Mouse (Mus musculus) embryonic facial prominence, embryonic 12.5 days (tissue): ENCODE results near the gene Terf2ip. TPM values are rescaled to one million over a fixed set of nuclear protein-coding genes. Genes with fewer than 3 reads are reported as not detected.

ENCODE experiments used
- ATAC-seq: fragments of 200-750 bp; cut with Nextera tagmentation; 2 replicates; pipeline ENCODE4 v1.8.0; 2017; ENCODE audit not compliant: insufficient number of reproducible peaks, insufficient read depth, low FRiP score, low TSS enrichment
- H3K27ac ChIP-seq: fragments of 300-500 bp; sonication (generic); 2 replicates; pipeline ENCODE4 v1.5.1; 2016; ENCODE audit warnings: mild to moderate bottlenecking
- H3K27me3 ChIP-seq: fragments of 300-500 bp; sonication (generic); 2 replicates; pipeline ENCODE4 v1.6.1; 2016; ENCODE audit warnings: mild to moderate bottlenecking, moderate library complexity
- H3K36me3 ChIP-seq: fragments of 300-500 bp; sonication (generic); 2 replicates; pipeline ENCODE4 v1.6.1; 2016; ENCODE audit warnings: mild to moderate bottlenecking
- H3K4me1 ChIP-seq: fragments of 300-500 bp; sonication (generic); 2 replicates; pipeline ENCODE4 v1.6.1; 2016
- H3K4me2 ChIP-seq: fragments of 300-500 bp; sonication (generic); replicated peaks from 2 replicates; pipeline ENCODE4 v1.6.1; 2016; ENCODE audit warnings: mild to moderate bottlenecking, moderate library complexity
- H3K4me3 ChIP-seq: fragments of 300-500 bp; sonication (generic); 2 replicates; pipeline ENCODE4 v1.5.1; 2016; ENCODE audit warnings: mild to moderate bottlenecking
- H3K9ac ChIP-seq: fragments of 300-500 bp; sonication (generic); 2 replicates; pipeline ENCODE4 v1.6.1; 2016; ENCODE audit warnings: mild to moderate bottlenecking, moderate library complexity
- H3K9me3 ChIP-seq: fragments of 300-500 bp; sonication (generic); 2 replicates; pipeline ENCODE4 v1.6.1; 2016; ENCODE audit warnings: mild to moderate bottlenecking, moderate library complexity
- WGBS: fragments of 180-500 bp; shearing (Covaris S2); methylation state at CpG from one replicate; pipeline ENCODE4 v1.1.7; 2016; 5-methylcytosine and 5-hydroxymethylcytosine counted together
- polyA plus RNA-seq: library from polyadenylated mRNA; unstranded; fragments of >200 nt; fragmentation: Nextera tagmentation; extraction: Ambion mirVana; gene quantifications from 2 replicates; pipeline ENCODE4 v1.2.1, GENCODE M21; 2016

Terf2ip gene
- polyA plus RNA-seq, 1 experiment from 2014 or later, result 32.3 TPM

- 87% methylated on average over 2 of the region's 2 CpGs for WGBS
- H3K36me3 ChIP-seq, result peaks cover 44% of the 10 kb centered on the region
- ATAC-seq, result no peak
Observed at GRCm38 (mm10) chr8:111976326-111976725, 34.9 kb upstream of the Terf2ip start.

GRCm38 (mm10) chr8:111978147-111978546 is 33.1 kb upstream of the Terf2ip start:
- Histone ChIP-seq H3K27ac (no peak overlapping the region), H3K9me3 (no peaks in the 10 kb centered on the region), H3K36me3 (peaks cover 54% of the 10 kb centered on the region), H3K4me3 (no peak overlapping the region), H3K27me3 (no peaks in the 10 kb centered on the region), H3K9ac (no peak overlapping the region), H3K4me2 (no peak overlapping the region), H3K4me1 (no peaks in the 10 kb centered on the region)
- no peak for ATAC-seq
- WGBS, result 74% methylated on average over 10 of the region's 10 CpGs

More at GRCm38 (mm10) chr8:111976326-111976725, 34.9 kb upstream of the Terf2ip start:
- no peak overlapping the region for H3K4me3 ChIP-seq
- no peak overlapping the region for H3K27ac ChIP-seq
- H3K4me2 ChIP-seq, result no peak overlapping the region
- H3K27me3 ChIP-seq, result no peaks in the 10 kb centered on the region
- H3K4me1 ChIP-seq, result no peaks in the 10 kb centered on the region
- no peak overlapping the region for H3K9ac ChIP-seq
- no peaks in the 10 kb centered on the region for H3K9me3 ChIP-seq

GRCm38 (mm10) chr8:111982116-111982515 is 29.1 kb upstream of the Terf2ip start:
- H3K36me3 ChIP-seq, result peaks cover 48% of the 10 kb centered on the region
- H3K4me2 ChIP-seq, result no peak overlapping the region
- no peak overlapping the region for H3K9ac ChIP-seq
- ATAC-seq, result no peak
- no peak overlapping the region for H3K4me3 ChIP-seq
- H3K27ac ChIP-seq, result no peak overlapping the region
- H3K9me3 ChIP-seq, result no peaks in the 10 kb centered on the region
- WGBS, result 75% methylated on average over 7 of the region's 7 CpGs
- H3K27me3 ChIP-seq, result no peaks in the 10 kb centered on the region
- no peaks in the 10 kb centered on the region for H3K4me1 ChIP-seq

GRCm38 (mm10) chr8:111984511-111984910 is 26.7 kb upstream of the Terf2ip start:
- Histone ChIP-seq H3K36me3 (peaks cover 54% of the 10 kb centered on the region), H3K4me3 (no peak overlapping the region), H3K4me1 (no peaks in the 10 kb centered on the region), H3K9ac (no peak overlapping the region), H3K4me2 (no peak overlapping the region), H3K9me3 (no peaks in the 10 kb centered on the region), H3K27me3 (no peaks in the 10 kb centered on the region), H3K27ac (no peak overlapping the region)
- no peak for ATAC-seq
- 88% methylated on average over 10 of the region's 10 CpGs for WGBS

- ATAC-seq, result no peak
- 12% methylated on average over 7 of the region's 7 CpGs for WGBS
- Histone ChIP-seq H3K9ac (no peak overlapping the region), H3K27ac (no peak overlapping the region), H3K9me3 (no peaks in the 10 kb centered on the region), H3K36me3 (peaks cover 50% of the 10 kb centered on the region), H3K4me2 (no peak overlapping the region), H3K27me3 (no peaks in the 10 kb centered on the region), H3K4me3 (no peak overlapping the region), H3K4me1 (0 out of 2 replicates have a peak, but pooled peaks cover 4% of the 10 kb centered on the region)
Observed at GRCm38 (mm10) chr8:111989911-111990310, 21.3 kb upstream of the Terf2ip start.

GRCm38 (mm10) chr8:111991278-111991677 is 19.9 kb upstream of the Terf2ip start:
- Histone ChIP-seq H3K4me2 (peak overlapping the region; percentile 52), H3K9ac (peak overlapping the region; percentile 80), H3K27ac (no peak overlapping the region), H3K4me1 (0 out of 2 replicates have a peak, but pooled peaks cover 4% of the 10 kb centered on the region), H3K27me3 (no peaks in the 10 kb centered on the region), H3K9me3 (no peaks in the 10 kb centered on the region), H3K36me3 (peaks cover 58% of the 10 kb centered on the region), H3K4me3 (peak overlapping the region; percentile 79)
- WGBS, result 65% methylated on average over 8 of the region's 8 CpGs
- no peak for ATAC-seq

GRCm38 (mm10) chr8:111992013-111992702 is 19.0 kb upstream of the Terf2ip start, which contains the start of gene Adat1:
Gene Adat1 (minus strand): TSS chr8:111992302.
- ATAC-seq, result peak; percentile 91
- H3K4me1 ChIP-seq, result 0 out of 2 replicates have a peak, but pooled peaks cover 4% of the 10 kb centered on the region
- H3K4me2 ChIP-seq, result peak within 1 kb of the TSS; percentile 52
- no peaks in the 10 kb centered on the region for H3K9me3 ChIP-seq
- WGBS, result 5% methylated on average over 33 of the region's 33 CpGs
- peak within 1 kb of the TSS; percentile 80 for H3K9ac ChIP-seq
- H3K27ac ChIP-seq, result no peak within 1 kb of the TSS
- H3K36me3 ChIP-seq, result peaks cover 59% of the 10 kb centered on the region
- no peaks in the 10 kb centered on the region for H3K27me3 ChIP-seq
- peak within 1 kb of the TSS; percentile 79 for H3K4me3 ChIP-seq

- no peak overlapping the region for H3K9ac ChIP-seq
- H3K9me3 ChIP-seq, result no peaks in the 10 kb centered on the region
- H3K27me3 ChIP-seq, result no peaks in the 10 kb centered on the region
- H3K36me3 ChIP-seq, result peaks cover 60% of the 10 kb centered on the region
- no peak for ATAC-seq
- H3K4me1 ChIP-seq, result 0 out of 2 replicates have a peak, but pooled peaks cover 4% of the 10 kb centered on the region
- 81% methylated on average over 3 of the region's 3 CpGs for WGBS
- H3K4me3 ChIP-seq, result no peak overlapping the region
- no peak overlapping the region; the same call in 1 of the 2 replicates for H3K4me2 ChIP-seq
- H3K27ac ChIP-seq, result no peak overlapping the region
Observed at GRCm38 (mm10) chr8:111992703-111993039, 18.5 kb upstream of the Terf2ip start.

GRCm38 (mm10) chr8:112004754-112005153 is 6.4 kb upstream of the Terf2ip start:
- Histone ChIP-seq H3K9me3 (no peaks in the 10 kb centered on the region), H3K9ac (no peak overlapping the region), H3K27me3 (no peaks in the 10 kb centered on the region), H3K36me3 (peaks cover 71% of the 10 kb centered on the region), H3K4me3 (no peak overlapping the region), H3K27ac (no peak overlapping the region), H3K4me2 (no peak overlapping the region), H3K4me1 (no peaks in the 10 kb centered on the region)
- no peak for ATAC-seq

GRCm38 (mm10) chr8:112005601-112006000 is 5.6 kb upstream of the Terf2ip start:
- Histone ChIP-seq H3K4me1 (peaks cover 7% of the 10 kb centered on the region; the same call in 1 of the 2 replicates), H3K27ac (no peak overlapping the region), H3K9me3 (no peaks in the 10 kb centered on the region), H3K27me3 (no peaks in the 10 kb centered on the region), H3K4me2 (no peak overlapping the region), H3K4me3 (no peak overlapping the region), H3K9ac (no peak overlapping the region), H3K36me3 (peaks cover 62% of the 10 kb centered on the region)
- 95% methylated on average over 6 of the region's 6 CpGs for WGBS
- ATAC-seq, result no peak

GRCm38 (mm10) chr8:112007669-112008068 is 3.5 kb upstream of the Terf2ip start:
- Histone ChIP-seq H3K4me2 (no peak overlapping the region), H3K4me1 (peaks cover 12% of the 10 kb centered on the region), H3K27ac (no peak overlapping the region), H3K27me3 (no peaks in the 10 kb centered on the region), H3K9ac (no peak overlapping the region), H3K4me3 (no peak overlapping the region), H3K9me3 (no peaks in the 10 kb centered on the region), H3K36me3 (peaks cover 42% of the 10 kb centered on the region)
- no peak for ATAC-seq
- WGBS, result 91% methylated on average over 2 of the region's 2 CpGs

GRCm38 (mm10) chr8:112009558-112009957 is 1.6 kb upstream of the Terf2ip start:
- peak overlapping the region; percentile 89; the same call in 1 of the 2 replicates for H3K4me2 ChIP-seq
- 95% methylated on average over 7 of the region's 7 CpGs for WGBS
- peaks cover 18% of the 10 kb centered on the region for H3K4me1 ChIP-seq
- no peaks in the 10 kb centered on the region for H3K9me3 ChIP-seq
- no peak overlapping the region for H3K9ac ChIP-seq
- H3K4me3 ChIP-seq, result no peak overlapping the region
- H3K27ac ChIP-seq, result no peak overlapping the region
- H3K36me3 ChIP-seq, result peaks cover 25% of the 10 kb centered on the region
- ATAC-seq, result no peak
- no peaks in the 10 kb centered on the region for H3K27me3 ChIP-seq
